Mouse (Mus musculus): ENCODE results near the gene Mdm1.
"Not testable (repeated sequence)": the region's sequence is repeated elsewhere in the genome, so short reads cannot be mapped to it uniquely, and the experiment has no call there.

Gene Mdm1

DNA sequence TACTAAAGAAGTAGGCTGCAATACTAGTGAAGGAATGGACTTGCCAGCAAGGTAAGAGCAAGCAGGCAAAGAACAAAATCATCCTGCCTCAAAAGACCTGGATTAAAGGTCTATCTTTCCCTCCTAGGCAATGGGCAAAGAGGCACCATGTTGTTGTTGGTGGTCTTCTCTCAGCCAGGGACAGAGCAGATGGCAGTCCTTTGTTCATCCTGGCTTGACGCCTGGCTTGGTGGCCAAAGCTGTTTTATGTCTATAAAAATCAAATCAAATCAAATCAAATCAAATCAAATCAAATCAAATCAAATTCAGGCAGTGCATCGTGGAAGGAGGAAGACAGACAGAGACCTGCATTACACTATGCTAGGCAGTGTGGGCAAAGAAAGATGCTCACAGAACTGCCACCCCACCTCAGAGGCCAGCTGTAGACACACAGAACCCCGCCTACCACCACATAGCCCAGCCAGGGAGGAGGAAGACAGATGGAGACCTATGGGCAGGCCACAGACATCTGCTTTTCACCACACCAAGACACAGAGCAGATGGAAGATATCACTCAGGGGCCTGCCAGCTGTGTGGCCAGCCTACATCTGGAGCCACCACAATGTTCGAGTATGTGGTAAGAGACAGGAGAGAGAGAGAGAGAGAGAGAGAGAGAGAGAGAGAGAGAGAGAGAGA lies 74.2 kb downstream of the Mdm1 start:
- DNase-seq (ENCODE audit: low read depth), result not testable (repeated sequence)

All from c-Kit-positive CD71-positive TER-119-negative erythroid progenitor cells, embryonic 14.5 days (primary cell).